Mouse (Mus musculus) left cerebral cortex, adult 11 months (tissue): ENCODE measurements around the gene Wsb2.
A peak's percentile ranks its signal among the peaks of the same experiment; 100 is the strongest.
"Not testable (repeated sequence)": the region's sequence is repeated elsewhere in the genome, so short reads cannot be mapped to it uniquely, and the experiment has no call there.

Source experiments
- DNase-seq: peaks from one replicate; pipeline ENCODE4 v3.0.0; 2022; ENCODE audit warnings: low spot score

Gene Wsb2

GRCm38 (mm10) chr5:117357129-117357477 lies at the start of gene Wsb2:
Wsb2 (plus strand) TSS chr5:117357304.
- no peak for DNase-seq

DNA sequence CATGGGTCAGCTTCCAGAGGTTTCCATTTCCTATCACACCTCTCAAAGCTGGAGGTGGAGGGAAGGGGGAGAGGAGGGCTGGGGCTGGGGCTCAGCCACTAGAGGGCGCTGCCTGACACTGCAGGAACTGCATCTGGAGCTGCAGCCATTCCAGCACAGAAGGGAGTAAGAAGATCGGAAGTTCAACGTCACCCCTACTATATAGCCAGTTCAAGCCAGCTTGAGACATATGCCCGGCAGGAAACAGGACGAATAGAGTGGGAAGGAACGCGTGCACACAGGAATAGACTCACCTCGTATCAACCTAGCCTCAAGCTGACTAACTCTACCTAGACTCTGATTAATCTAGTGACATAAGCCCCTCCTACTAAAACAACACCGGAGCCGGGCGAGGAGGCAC lies 49.4 kb upstream of the Wsb2 start:
- peak; percentile 31 for DNase-seq

GRCm38 (mm10) chr5:117313420-117313819 lies 43.7 kb upstream of the Wsb2 start:
- no peak for DNase-seq

GRCm38 (mm10) chr5:117313909-117314308 lies 43.2 kb upstream of the Wsb2 start:
- DNase-seq: no peak

DNA sequence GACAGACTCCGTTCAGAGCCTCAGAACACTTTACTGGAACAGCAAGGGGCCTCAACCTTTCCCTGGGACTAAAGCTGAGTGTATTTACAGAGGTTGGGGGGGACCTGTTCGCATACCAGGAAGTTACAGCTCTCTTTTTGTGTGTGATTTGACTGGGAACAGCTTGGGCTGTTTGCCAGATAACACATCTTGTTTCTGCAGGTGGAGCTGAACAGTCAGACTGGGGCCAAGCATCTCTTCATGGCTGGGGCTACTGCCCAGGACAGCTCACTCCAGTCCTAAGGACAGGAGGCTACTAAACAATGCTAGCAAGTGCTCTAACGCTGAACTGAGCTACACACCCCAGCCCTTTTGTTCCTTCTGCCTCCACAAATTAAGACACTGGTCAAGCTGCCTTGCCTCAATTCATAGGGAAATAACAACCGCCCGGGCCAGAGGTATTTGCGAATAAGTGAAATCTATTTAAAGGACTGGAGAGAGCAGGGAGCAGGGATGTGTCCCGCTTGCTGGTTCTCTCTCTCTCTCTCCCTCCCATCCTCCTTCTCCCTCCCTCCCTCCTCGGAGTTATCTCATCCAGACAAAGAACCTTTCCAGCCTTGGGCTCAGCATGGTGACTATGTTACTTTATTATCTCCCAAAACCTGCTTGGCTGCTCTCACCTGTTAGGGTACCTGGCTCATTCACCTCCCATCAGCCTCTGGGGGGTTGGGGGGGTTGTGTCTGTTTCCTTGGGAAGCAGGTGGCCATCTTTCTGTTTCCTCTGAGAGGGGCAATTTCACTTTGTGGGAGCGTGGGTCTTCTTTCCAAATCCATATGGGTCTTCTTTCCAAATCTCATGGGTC lies 42.3 kb upstream of the Wsb2 start:
- DNase-seq: no peak

DNA sequence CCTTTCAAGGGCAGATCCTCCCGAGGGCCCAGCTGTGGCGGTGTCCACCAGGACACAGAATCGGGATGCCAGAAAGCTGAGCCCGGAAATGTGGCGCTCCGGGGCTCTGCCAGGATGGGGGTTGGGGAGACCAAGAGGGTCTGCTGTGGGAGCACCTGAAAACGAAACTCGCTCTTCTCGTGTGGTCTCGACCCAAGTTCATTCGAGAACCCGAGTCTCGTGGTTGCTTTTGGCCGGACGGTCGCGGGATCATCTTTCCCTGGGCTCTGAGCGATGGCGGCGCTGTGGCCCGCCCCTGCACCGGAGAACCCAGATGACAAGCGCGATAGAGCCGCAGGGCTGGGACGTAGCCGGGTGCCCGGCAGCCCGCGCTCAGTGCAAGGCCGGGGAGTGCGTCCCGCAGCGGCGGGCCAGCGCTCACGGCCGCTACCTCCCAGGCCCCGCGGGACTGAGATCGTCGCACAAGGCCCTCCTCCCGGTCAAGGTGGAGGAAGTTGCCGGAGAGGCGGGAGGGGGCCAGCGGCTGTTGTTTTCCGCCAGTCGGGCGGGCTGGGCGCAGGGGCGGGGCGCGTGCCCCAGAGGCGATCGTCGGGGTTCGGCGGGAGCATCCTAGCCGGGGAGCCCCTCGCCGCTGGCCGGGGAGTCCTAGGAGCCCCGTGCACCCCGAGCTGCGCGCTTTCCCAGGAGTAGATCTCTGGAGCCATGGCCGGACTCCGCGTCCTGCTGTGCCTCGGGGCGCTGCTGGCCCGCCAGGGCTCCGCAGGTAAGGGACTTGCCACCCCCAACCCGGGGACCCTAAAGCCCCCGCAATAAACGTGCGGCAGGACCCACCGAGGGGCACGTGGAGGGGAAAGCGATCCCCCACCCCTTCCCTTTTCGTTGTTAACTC lies 38.1 kb upstream of the Wsb2 start, which contains the start of gene Vsig10:
Vsig10 (plus strand) TSS at position 343 of the 889 bp plus-strand sequence.
- DNase-seq: no peak

GRCm38 (mm10) chr5:117323751-117324150 lies 33.4 kb upstream of the Wsb2 start:
- no peak for DNase-seq

DNA sequence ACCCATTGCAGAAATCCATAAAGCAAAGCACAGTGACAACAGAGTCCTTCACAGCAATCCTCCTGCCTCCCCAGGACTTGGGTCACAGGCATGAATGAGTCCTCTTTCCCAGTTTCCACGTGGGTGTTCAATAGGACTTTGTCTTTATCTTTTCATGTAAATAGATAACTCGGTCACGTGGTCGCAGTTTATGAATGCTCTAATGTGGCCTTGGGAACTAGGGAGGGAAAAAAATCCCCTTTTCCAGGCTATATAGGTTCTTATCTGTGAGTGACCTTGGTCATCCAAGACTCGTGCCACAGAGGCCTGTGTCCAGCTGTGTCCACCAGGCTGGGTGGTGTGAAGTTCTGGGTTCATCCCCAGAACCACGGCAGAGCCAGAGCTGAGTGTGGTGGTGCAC lies 30.7 kb upstream of the Wsb2 start:
- no peak for DNase-seq

- DNase-seq: no peak
These were observed 26.6 kb upstream of the Wsb2 start for GRCm38 (mm10) chr5:117330457-117330856.

DNA sequence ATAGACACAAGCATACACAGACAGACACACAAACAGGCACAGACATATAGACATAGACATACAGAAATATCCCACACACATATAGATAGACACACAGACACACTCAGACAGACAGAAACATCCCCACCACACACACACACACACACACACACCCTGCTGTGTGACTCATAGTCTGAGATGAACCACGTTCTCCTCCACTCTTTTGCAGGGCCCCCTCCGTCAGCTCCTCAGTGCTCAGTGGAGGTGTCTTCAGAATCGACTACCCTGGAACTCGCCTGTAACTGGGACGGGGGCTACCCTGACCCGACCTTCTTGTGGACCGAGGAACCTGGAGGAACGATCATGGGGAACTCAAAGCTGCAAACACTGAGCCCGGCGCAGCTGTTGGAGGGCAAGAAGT lies 19.1 kb upstream of the Wsb2 start:
- DNase-seq: no peak

GRCm38 (mm10) chr5:117338503-117338902 lies 18.6 kb upstream of the Wsb2 start:
- no peak for DNase-seq

- no peak for DNase-seq
These were observed 17.0 kb upstream of the Wsb2 start for GRCm38 (mm10) chr5:117340081-117340480.

DNA sequence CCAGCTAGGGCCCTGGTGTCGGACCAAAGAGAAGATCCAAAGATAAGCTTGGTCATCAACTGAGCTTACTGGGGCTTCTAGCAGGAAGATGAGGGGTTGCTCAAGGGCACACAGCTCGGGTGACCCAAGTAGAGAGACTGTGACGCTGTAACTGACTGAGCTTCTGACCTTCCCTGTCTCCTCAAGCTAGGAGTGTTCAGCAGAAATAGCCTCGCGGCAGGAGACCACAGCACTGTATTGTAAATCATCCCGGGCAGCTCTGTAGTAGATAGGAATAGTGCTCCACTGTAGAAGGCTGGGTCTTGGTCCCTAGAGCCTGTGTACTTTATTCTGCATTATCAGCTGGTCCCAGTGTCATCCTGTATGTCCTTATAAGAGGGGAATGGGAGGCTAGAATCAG lies 15.2 kb upstream of the Wsb2 start:
- DNase-seq: no peak

DNA sequence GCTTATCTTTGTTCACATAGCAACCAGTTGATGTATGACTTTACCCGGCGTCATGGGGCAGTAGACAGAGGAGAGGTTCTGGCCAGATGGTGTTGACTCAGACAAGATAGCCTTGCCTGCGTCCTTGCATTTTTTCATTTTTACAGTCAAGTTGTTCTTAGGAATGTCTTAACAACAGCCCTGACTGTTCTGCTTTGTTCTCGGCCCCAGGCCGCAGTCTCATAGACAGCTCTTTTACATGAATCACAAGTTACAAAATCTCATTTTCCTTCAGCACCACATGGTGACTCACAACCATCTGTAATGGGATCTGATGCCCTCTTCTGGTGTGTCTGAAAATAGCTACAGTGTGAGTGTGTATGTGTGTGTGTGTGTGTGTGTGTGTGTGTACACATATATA lies 12.6 kb upstream of the Wsb2 start:
- not testable (repeated sequence) for DNase-seq

DNA sequence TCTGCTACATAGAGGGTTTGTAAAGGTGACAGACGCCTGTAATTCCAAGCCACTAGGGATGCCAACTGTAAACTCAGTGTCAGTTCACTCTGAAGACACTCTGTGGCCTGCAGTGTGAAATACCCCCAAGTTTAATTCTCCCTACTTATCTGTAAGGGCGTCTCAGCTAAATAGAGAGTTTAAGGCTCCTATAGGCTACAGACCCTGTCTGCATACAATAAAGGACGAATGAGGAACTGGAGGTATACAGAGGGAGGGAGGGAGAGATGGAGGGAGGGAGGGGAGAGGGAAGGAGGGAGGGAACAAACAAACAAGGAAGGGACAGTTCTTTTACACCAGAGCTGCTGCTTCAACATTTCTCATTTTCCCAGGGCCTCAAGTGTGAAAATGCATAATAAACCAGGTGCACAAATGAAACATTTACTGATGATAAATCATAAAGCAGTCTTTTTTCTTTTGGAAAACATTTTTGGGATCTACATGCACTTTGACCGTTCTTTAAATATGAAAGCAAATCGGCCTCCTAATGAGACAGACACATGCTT lies 11.6 kb upstream of the Wsb2 start:
- DNase-seq: no peak

DNA sequence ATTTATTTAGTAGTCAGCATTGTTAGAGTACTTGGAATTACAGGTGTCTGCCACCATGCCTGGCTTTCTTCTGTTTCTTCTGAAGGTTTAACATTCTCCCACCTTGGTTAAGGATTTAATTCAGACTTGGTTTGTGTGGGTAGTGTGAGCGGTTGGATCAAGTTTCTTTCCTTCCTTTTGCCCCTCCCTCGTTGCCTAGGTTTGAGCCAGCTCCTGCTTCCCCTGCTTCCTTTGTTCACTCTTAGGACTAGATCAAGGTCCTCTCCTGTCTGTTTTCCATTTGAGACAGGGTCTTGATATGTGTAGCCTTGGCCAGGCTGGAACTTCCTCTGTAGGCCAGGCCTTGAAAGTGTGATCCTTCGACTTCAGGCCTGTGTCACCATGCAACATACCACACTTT lies 10.8 kb upstream of the Wsb2 start:
- no peak for DNase-seq

- DNase-seq: no peak
These were observed 10.1 kb upstream of the Wsb2 start for GRCm38 (mm10) chr5:117347011-117347410.

DNA sequence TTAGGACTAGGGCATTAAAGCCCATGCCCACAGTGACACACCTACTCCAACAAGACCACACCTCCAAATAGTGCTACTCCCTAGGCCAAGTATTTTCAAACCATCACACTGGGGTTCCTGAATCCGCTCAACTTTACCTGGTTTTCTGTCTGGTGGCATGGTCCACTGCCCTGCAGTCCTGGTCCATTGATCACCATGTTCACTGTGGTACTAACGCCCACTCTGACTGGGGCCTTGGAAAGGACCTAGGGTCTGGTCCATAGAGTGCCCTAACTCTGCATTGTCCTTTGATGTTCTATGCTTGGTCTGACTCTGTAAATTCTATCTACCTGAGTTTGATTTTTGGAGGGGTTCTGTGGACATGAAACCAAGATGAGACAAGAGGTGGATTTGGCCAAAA lies 9.3 kb upstream of the Wsb2 start:
- no peak for DNase-seq

DNA sequence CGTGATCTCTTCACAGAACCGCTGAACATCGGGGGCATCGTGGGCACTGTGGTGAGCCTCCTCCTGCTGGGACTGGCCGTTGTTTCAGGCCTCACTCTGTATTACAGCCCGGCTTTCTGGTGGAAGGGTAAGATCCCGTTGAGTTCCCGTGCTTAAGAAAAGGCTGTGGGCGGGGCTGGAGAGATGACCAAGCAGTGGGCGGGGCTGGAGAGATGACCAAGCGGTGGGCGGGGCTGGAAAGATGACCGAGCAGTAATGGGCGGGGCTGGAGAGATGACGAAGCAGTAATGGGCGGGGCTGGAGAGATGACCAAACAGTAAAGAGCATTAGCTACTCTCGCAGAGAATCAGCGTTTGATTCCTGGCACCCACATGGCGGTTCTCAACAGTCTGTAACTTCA lies 8.8 kb upstream of the Wsb2 start:
- DNase-seq: no peak

- DNase-seq: no peak
These were observed 3.0 kb upstream of the Wsb2 start for GRCm38 (mm10) chr5:117354121-117354520.

DNA sequence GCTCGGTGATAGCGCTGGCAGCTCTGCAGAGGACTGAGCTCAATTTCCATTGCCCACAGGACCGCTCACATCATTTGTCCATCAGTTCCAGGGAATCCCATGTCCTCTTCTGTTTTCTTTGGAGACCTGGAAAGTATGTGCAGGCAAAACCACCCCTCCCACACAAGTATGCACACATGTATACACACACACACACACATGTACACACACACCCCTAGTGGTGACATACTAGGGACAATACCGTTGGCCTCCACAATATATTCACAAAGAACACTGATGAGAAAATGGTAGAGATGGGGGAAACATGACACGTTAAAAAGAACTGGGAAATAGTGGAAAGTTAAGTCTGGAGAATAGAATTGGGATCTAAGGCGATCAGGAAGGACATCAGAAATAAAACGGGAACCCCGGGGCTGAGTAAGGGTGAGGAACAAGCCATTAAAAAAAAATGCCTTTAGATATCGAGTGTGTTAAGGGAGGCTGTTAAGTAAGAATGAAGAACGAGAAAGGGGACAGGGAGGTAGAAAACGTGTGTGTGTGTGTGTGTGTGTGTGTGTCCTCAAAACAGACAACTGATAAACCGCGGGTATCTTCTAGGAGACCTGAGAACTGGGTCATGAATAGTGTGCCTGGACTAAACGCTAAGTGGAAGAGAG lies 1.3 kb upstream of the Wsb2 start:
- no peak for DNase-seq

GRCm38 (mm10) chr5:117356365-117357128 lies 557 bp upstream of the Wsb2 start:
- DNase-seq: no peak
